Mouse (Mus musculus): ENCODE measurements around the gene Art4. TPM values are rescaled to one million over a fixed set of nuclear protein-coding genes. Genes with fewer than 3 reads are reported as not detected.

The Art4 gene
- total RNA-seq, 2 experiments from 2014 or later: not detected

- intact Hi-C loops (cut with DNase I): no loop called here
- no peak for DNase-seq (ENCODE audit: low spot score in 2 of 2)
Observed at GRCm38 (mm10) chr6:136831712-136832111, 25.8 kb downstream of the Art4 start.

GRCm38 (mm10) chr6:136828681-136829080 lies 28.9 kb downstream of the Art4 start:
- intact Hi-C loops (cut with DNase I): no loop called here
- DNase-seq (ENCODE audit: low spot score in 2 of 2): no peak

- peak; percentile 95 for DNase-seq (ENCODE audit: low spot score in 2 of 2)
- intact Hi-C loops (cut with DNase I): loop anchor here (1.0 kb wide), 1 partner anchor 22 kb away; no protein-coding TSS in a partner anchor
Observed at GRCm38 (mm10) chr6:136827881-136828561, 29.5 kb downstream of the Art4 start, which contains the start of gene Wbp11. TSS of gene Wbp11 (minus strand) at chr6:136828233.

- no peak for DNase-seq (ENCODE audit: low spot score in 2 of 2)
- intact Hi-C loops (cut with DNase I): loop anchor here (1.0 kb wide), 1 partner anchor 21 kb away; no protein-coding TSS in a partner anchor
Observed at GRCm38 (mm10) chr6:136827516-136827880, 30.0 kb downstream of the Art4 start, which contains the start of gene BC049715. TSS of gene BC049715 (plus strand) at chr6:136827626.

GRCm38 (mm10) chr6:136827116-136827515 lies 30.4 kb downstream of the Art4 start:
- DNase-seq (ENCODE audit: low spot score in 2 of 2): no peak
- intact Hi-C loops (cut with DNase I): loop anchor here (1.0 kb wide), 1 partner anchor 21 kb away; no protein-coding TSS in a partner anchor

GRCm38 (mm10) chr6:136824987-136825386 lies 32.5 kb downstream of the Art4 start:
- intact Hi-C loops (cut with DNase I): no loop called here
- no peak for DNase-seq (ENCODE audit: low spot score in 2 of 2)

GRCm38 (mm10) chr6:136821086-136821485 lies 36.4 kb downstream of the Art4 start:
- intact Hi-C loops (cut with DNase I): no loop called here
- DNase-seq (ENCODE audit: low spot score in 2 of 2): no peak

- intact Hi-C loops (cut with DNase I): no loop called here
- DNase-seq (ENCODE audit: low spot score in 2 of 2): no peak
Observed at GRCm38 (mm10) chr6:136820381-136820780, 37.2 kb downstream of the Art4 start.

- DNase-seq (ENCODE audit: low spot score in 2 of 2): peak; percentile 88 to 90
- intact Hi-C loops (cut with DNase I): no loop called here
Observed at GRCm38 (mm10) chr6:136817549-136817948, 40.0 kb downstream of the Art4 start.

GRCm38 (mm10) chr6:136816826-136817225 lies 40.7 kb downstream of the Art4 start:
- no peak for DNase-seq (ENCODE audit: low spot score in 2 of 2)
- intact Hi-C loops (cut with DNase I): no loop called here

GRCm38 (mm10) chr6:136815381-136815780 lies 42.2 kb downstream of the Art4 start:
- intact Hi-C loops (cut with DNase I): no loop called here
- DNase-seq (ENCODE audit: low spot score in 2 of 2): no peak

GRCm38 (mm10) chr6:136813117-136813516 lies 44.4 kb downstream of the Art4 start:
- DNase-seq (ENCODE audit: low spot score in 2 of 2): peak in 1 of 2 experiments; percentile 15
- intact Hi-C loops (cut with DNase I): no loop called here

- no peak for DNase-seq (ENCODE audit: low spot score in 2 of 2)
- intact Hi-C loops (cut with DNase I): no loop called here
Observed at GRCm38 (mm10) chr6:136811196-136811595, 46.3 kb downstream of the Art4 start.

- intact Hi-C loops (cut with DNase I): no loop called here
Observed at GRCm38 (mm10) chr6:136809673-136810072, 47.9 kb downstream of the Art4 start.

GRCm38 (mm10) chr6:136809077-136809476 lies 48.5 kb downstream of the Art4 start:
- intact Hi-C loops (cut with DNase I): no loop called here
- DNase-seq (ENCODE audit: low spot score in 2 of 2): peak; percentile 23 to 47

More at GRCm38 (mm10) chr6:136809673-136810072, 47.9 kb downstream of the Art4 start:
- DNase-seq (ENCODE audit: low spot score in 2 of 2): no peak

- intact Hi-C loops (cut with DNase I): no loop called here
- peak in 1 of 2 experiments; percentile 58 for DNase-seq (ENCODE audit: low spot score in 2 of 2)
Observed at GRCm38 (mm10) chr6:136808631-136809046, 48.9 kb downstream of the Art4 start.

GRCm38 (mm10) chr6:136808014-136808417 lies 49.5 kb downstream of the Art4 start, which contains the start of gene H2afj:
TSS of gene H2afj (plus strand) at chr6:136808244.
- peak; percentile 96 to 98 for DNase-seq (ENCODE audit: low spot score in 2 of 2)
- intact Hi-C loops (cut with DNase I): no loop called here

- intact Hi-C loops (cut with DNase I): no loop called here
- no peak for DNase-seq (ENCODE audit: low spot score in 2 of 2)
Observed at GRCm38 (mm10) chr6:136807395-136808013, 50.0 kb downstream of the Art4 start.

GRCm38 (mm10) chr6:136806819-136807218 lies 50.7 kb downstream of the Art4 start:
- intact Hi-C loops (cut with DNase I): loop anchor here (1.0 kb wide), 1 partner anchor 20 kb away; the partner anchor contains the start of gene BC049715
- DNase-seq (ENCODE audit: low spot score in 2 of 2): no peak

- no peak for DNase-seq (ENCODE audit: low spot score in 2 of 2)
- intact Hi-C loops (cut with DNase I): no loop called here
Observed at GRCm38 (mm10) chr6:136805409-136805775, 52.1 kb downstream of the Art4 start.
